Mouse (Mus musculus) intestine, postnatal 0 days (tissue): ENCODE measurements at regions not wholly inside any gene's neighbourhood (a gene's known extent, or its start where the extent isn't known, plus 50 kb on each side); places are given as distances from the start of the nearest gene placed in this dataset.

ENCODE experiments used
- ATAC-seq: fragments of 200-750 bp; cut with Nextera tagmentation; 2 replicates; pipeline ENCODE4 v1.8.0; 2017; ENCODE audit warnings: mild to moderate bottlenecking, moderate TSS enrichment, moderate library complexity
- H3K27ac ChIP-seq: fragments of 300-500 bp; sonication (generic); 2 replicates; pipeline ENCODE4 v1.5.1; 2014; ENCODE audit warnings: mild to moderate bottlenecking, low read depth, low read length, moderate library complexity
- H3K27me3 ChIP-seq: fragments of 300-500 bp; sonication (generic); replicated peaks from 2 replicates; pipeline ENCODE4 v1.6.1; 2014; ENCODE audit warnings: low read length, mixed read lengths; ENCODE audit not compliant: control insufficient read depth, insufficient read depth
- H3K36me3 ChIP-seq: fragments of 300-500 bp; sonication (generic); 2 replicates; pipeline ENCODE4 v1.6.1; 2014; ENCODE audit warnings: mild to moderate bottlenecking, moderate library complexity; ENCODE audit not compliant: control insufficient read depth, insufficient read depth
- H3K4me1 ChIP-seq: fragments of 300-500 bp; sonication (generic); replicated peaks from 2 replicates; pipeline ENCODE4 v1.6.1; 2014; ENCODE audit warnings: antibody characterized with exemption, low read length, mixed read lengths; ENCODE audit not compliant: control insufficient read depth, insufficient read depth
- H3K4me2 ChIP-seq: fragments of 300-500 bp; sonication (generic); replicated peaks from 2 replicates; pipeline ENCODE4 v1.6.1; 2014; ENCODE audit warnings: low read depth, mild to moderate bottlenecking, moderate library complexity
- H3K4me3 ChIP-seq: fragments of 300-500 bp; sonication (generic); 2 replicates; pipeline ENCODE4 v1.5.1; 2014; ENCODE audit warnings: low read depth, low read length
- H3K9ac ChIP-seq: fragments of 300-500 bp; sonication (generic); 2 replicates; pipeline ENCODE4 v1.6.1; 2014; ENCODE audit warnings: mild to moderate bottlenecking, low read depth, low read length
- H3K9me3 ChIP-seq: fragments of 300-500 bp; sonication (generic); 2 replicates; pipeline ENCODE4 v1.6.1; 2016; ENCODE audit warnings: mixed run types; ENCODE audit not compliant: control insufficient read depth
- CTCF ChIP-seq: sonication (generic); IDR thresholded peaks from 2 replicates; pipeline ENCODE4 v1.5.1; 2016; ENCODE audit warnings: low read depth, mild to moderate bottlenecking, control low read depth, antibody characterized with exemption, moderate library complexity
- WGBS: fragments of 180-500 bp; shearing (Covaris S2); extraction: QIAGEN DNeasy Blood & Tissue Kit; methylation state at CpG from one replicate; pipeline ENCODE4 v1.1.7; 2014; 5-methylcytosine and 5-hydroxymethylcytosine counted together

GRCm38 (mm10) chr9:61723021-61723581 is 191.2 kb downstream of the Rplp1 start:
- no peak overlapping the region for H3K4me3 ChIP-seq
- TF ChIP-seq CTCF: no peak
- H3K27me3 ChIP-seq: no peaks in the 10 kb centered on the region
- H3K9me3 ChIP-seq: no peaks in the 10 kb centered on the region
- H3K36me3 ChIP-seq: no peaks in the 10 kb centered on the region
- no peak overlapping the region for H3K9ac ChIP-seq
- 46% methylated on average over 8 of the region's 8 CpGs for WGBS
- no peak overlapping the region for H3K4me2 ChIP-seq
- no peaks in the 10 kb centered on the region for H3K4me1 ChIP-seq
- no peak overlapping the region for H3K27ac ChIP-seq
- no peak for ATAC-seq

- no peak for ATAC-seq
- Histone ChIP-seq H3K9ac (no peak overlapping the region), H3K27ac (no peak overlapping the region), H3K36me3 (no peaks in the 10 kb centered on the region), H3K4me3 (no peak overlapping the region), H3K4me2 (no peak overlapping the region), H3K4me1 (no peaks in the 10 kb centered on the region), H3K27me3 (no peaks in the 10 kb centered on the region), H3K9me3 (no peaks in the 10 kb centered on the region)
- whole genome bisulfite sequencing: 91% methylated on average over 5 of the region's 5 CpGs
- no peak for TF ChIP-seq CTCF
Measured at GRCm38 (mm10) chr9:61721851-61722250, 192.5 kb downstream of the Rplp1 start.

DNA sequence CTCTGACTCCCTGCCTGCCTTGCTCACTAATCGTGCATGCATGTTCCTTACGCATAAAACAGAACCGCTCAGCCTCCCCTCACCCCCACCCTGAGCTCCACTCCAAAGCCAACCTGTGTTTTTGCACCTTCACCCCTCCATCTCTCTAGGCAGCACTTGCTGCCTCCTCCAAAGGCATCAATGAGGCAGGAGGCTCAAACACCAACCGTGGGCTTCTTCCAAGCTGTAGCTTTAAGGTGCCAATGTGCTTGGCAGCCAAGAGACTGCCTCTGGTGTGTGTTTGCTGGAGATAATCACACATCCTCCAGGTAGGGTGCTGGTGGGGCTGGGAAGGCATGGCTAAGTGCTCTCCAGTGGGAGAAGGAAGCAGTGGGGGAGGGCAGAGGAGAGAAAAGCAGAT is 193.3 kb downstream of the Rplp1 start:
- TF ChIP-seq CTCF: no peak
- Histone ChIP-seq H3K27me3 (no peaks in the 10 kb centered on the region), H3K36me3 (no peaks in the 10 kb centered on the region), H3K9me3 (no peaks in the 10 kb centered on the region), H3K27ac (no peak overlapping the region), H3K9ac (no peak overlapping the region), H3K4me3 (no peak overlapping the region), H3K4me1 (no peaks in the 10 kb centered on the region), H3K4me2 (no peak overlapping the region)
- WGBS: 71% methylated on average over 4 of the region's 4 CpGs
- ATAC-seq: no peak

DNA sequence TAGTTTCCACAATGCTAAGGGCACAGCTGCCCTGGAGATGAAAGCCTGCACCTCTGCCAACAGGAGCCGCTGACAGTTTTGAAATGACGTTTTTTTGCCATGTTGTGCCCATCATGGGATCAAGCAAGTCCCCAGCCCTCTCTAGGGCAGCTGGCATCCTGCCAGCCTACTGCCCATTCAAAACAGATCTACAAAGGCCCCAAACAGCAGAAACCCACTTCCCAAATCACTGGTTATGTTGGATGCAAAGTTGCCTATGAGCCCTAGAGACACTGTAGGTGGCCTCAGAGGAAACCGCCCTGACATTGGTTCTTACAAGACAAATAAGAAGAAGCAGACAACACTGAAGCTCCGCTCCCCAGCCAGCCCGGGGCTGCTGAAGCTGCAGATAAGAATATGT is 194.1 kb downstream of the Rplp1 start:
- WGBS: 67% methylated on average over 5 of the region's 5 CpGs
- no peak for ATAC-seq
- no peak overlapping the region for H3K27ac ChIP-seq

GRCm38 (mm10) chr9:61716751-61717150 is 197.6 kb downstream of the Rplp1 start:
- no peak overlapping the region for H3K4me3 ChIP-seq
- H3K4me2 ChIP-seq: no peak overlapping the region
- H3K9me3 ChIP-seq: no peaks in the 10 kb centered on the region
- no peak overlapping the region for H3K27ac ChIP-seq
- no peaks in the 10 kb centered on the region for H3K27me3 ChIP-seq
- TF ChIP-seq CTCF: no peak
- 72% methylated on average over 4 of the region's 4 CpGs for WGBS
- H3K4me1 ChIP-seq: no peaks in the 10 kb centered on the region
- no peaks in the 10 kb centered on the region for H3K36me3 ChIP-seq
- H3K9ac ChIP-seq: no peak overlapping the region
- ATAC-seq: no peak

More for the DNA sequence above, 194.1 kb downstream of the Rplp1 start:
- no peak overlapping the region for H3K9ac ChIP-seq
- H3K4me1 ChIP-seq: no peaks in the 10 kb centered on the region
- H3K27me3 ChIP-seq: no peaks in the 10 kb centered on the region
- TF ChIP-seq CTCF: no peak
- no peaks in the 10 kb centered on the region for H3K9me3 ChIP-seq
- H3K4me2 ChIP-seq: no peak overlapping the region
- no peak overlapping the region for H3K4me3 ChIP-seq
- no peaks in the 10 kb centered on the region for H3K36me3 ChIP-seq

DNA sequence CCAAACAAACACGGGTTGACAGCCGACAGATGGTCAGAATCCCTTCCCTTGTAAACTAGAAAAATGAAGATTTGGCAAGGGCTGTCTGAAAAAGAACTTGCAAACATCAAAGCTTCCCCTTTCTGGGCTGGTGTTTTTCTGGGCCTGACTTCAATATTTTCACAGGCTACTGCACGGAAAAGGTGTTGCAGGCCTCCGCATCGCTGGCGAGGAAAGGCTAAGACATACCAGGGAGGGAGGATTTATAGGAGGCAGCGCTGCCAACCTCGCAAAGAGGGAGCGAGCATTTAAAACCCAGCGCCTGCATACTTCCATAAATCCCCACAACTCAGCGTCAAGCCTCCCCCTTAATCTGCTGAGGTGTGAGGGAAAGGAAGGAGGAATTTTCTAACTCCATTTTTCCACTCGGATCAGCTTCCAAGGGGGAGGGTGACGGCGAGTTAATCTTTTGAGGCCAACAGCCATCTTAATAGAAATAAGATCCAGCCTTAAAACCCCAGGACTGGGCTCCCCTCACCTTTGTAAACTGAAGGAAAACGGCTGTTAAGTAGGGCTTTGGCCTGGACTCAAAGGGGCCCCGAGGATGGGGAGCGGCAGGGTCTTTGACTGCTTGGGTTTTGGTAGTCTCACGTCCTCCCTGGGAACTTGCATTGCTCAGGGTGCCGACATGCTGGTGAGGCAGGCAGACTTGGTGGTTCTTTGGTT is 199.9 kb downstream of the Rplp1 start:
- Histone ChIP-seq H3K36me3 (no peaks in the 10 kb centered on the region), H3K4me1 (no peaks in the 10 kb centered on the region), H3K9ac (no peak overlapping the region), H3K4me2 (no peak overlapping the region), H3K9me3 (no peaks in the 10 kb centered on the region), H3K27me3 (no peaks in the 10 kb centered on the region), H3K27ac (no peak overlapping the region), H3K4me3 (no peak overlapping the region)
- no peak for TF ChIP-seq CTCF
- WGBS: 51% methylated on average over 19 of the region's 19 CpGs
- no peak for ATAC-seq

DNA sequence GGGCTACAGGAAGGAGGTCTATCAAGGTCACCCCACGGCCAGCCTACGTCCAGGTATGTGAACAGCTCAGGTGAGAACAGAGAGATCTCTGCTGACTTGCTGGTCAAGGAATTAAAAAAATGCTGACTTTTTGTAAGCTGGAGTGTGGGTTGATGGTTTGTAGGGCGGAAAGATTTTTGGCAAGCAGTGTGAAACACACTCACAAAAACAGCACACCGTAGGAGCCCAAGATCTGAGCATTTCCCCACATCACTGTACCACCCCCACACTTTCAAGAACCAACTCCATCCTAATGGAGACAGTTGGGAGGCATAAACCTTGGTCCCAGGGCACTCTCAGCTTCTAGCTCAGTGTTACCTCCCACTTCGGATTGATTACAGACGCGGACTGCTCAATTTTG is 200.5 kb downstream of the Rplp1 start:
- no peak for ATAC-seq
- H3K36me3 ChIP-seq: no peaks in the 10 kb centered on the region
- H3K4me3 ChIP-seq: no peak overlapping the region
- no peak for TF ChIP-seq CTCF
- H3K4me1 ChIP-seq: no peaks in the 10 kb centered on the region
- no peaks in the 10 kb centered on the region for H3K9me3 ChIP-seq
- no peak overlapping the region for H3K27ac ChIP-seq
- no peak overlapping the region for H3K4me2 ChIP-seq
- H3K9ac ChIP-seq: no peak overlapping the region
- no peaks in the 10 kb centered on the region for H3K27me3 ChIP-seq
- 78% methylated on average over 7 of the region's 7 CpGs for WGBS
